Mouse (Mus musculus): ENCODE measurements at regions not wholly inside any gene's neighbourhood (a gene's known extent, or its start where the extent isn't known, plus 50 kb on each side); places are given as distances from the start of the nearest gene placed in this dataset.
"Not testable (repeated sequence)": the region's sequence is repeated elsewhere in the genome, so short reads cannot be mapped to it uniquely, and the experiment has no call there.

- DNase-seq (ENCODE audit: low spot score in 2 of 2): no peak
These were observed 51.3 kb downstream of the Gm21897 start for GRCm38 (mm10) chr16:15368383-15369163.

DNA sequence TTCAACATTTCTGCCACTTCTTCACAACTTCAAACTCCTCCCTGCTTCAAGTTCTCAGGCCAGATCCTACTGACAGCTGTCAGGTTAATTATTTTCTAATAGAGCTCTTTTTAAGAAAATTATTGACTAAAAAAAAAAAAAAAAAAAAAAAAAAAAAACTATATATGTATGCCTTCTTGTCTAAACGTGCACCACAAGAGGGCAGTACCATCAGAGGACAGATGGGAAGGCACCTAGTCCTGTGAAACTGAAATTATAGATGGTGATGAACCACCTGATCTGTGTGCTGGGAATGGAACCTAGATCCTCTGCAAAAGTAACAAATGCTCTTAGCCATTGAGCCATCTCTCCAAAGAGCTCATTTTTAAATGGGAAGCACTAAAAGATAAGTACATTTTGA, 55.6 kb downstream of the Gm21897 start:
- no peak for DNase-seq (ENCODE audit: low spot score in 2 of 2)

- DNase-seq (ENCODE audit: low spot score in 2 of 2): no peak
These were observed 56.7 kb downstream of the Gm21897 start for GRCm38 (mm10) chr16:15373961-15374360.

GRCm38 (mm10) chr16:15385557-15386240, 68.4 kb downstream of the Gm21897 start:
- DNase-seq (ENCODE audit: low spot score in 2 of 2): no peak

GRCm38 (mm10) chr16:15386241-15386574, 69.0 kb downstream of the Gm21897 start:
- DNase-seq (ENCODE audit: low spot score in 2 of 2): peak; percentile 46 to 69

DNA sequence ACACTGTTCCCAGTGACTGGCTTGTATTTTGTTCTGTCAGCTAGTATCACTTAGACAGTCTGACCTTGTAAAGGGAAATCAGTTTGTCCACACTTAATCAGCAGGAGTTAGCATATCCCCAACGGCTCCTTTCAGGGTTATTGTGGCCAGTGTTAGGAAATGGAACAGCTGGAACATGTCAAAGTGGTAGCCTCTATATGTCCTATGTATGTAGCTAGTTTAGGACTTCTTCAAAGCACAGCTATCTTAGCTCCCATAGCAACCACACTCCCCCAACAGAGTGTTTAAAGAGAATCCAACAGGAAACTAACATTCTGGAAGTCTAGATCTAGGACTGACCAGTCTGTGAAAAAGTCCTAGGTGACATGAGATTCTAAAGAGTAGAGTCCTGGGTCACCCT, 72.6 kb downstream of the Gm21897 start:
- DNase-seq (ENCODE audit: low spot score in 2 of 2): no peak

GRCm38 (mm10) chr16:15430352-15430751, 113.1 kb downstream of the Gm21897 start:
- no peak for DNase-seq (ENCODE audit: low spot score in 2 of 2)

- DNase-seq (ENCODE audit: low spot score in 2 of 2): no peak
These were observed 115.4 kb downstream of the Gm21897 start for GRCm38 (mm10) chr16:15432681-15433080.

GRCm38 (mm10) chr16:15462856-15463255, 145.6 kb downstream of the Gm21897 start:
- not testable (repeated sequence) for DNase-seq (ENCODE audit: low spot score in 2 of 2)

DNA sequence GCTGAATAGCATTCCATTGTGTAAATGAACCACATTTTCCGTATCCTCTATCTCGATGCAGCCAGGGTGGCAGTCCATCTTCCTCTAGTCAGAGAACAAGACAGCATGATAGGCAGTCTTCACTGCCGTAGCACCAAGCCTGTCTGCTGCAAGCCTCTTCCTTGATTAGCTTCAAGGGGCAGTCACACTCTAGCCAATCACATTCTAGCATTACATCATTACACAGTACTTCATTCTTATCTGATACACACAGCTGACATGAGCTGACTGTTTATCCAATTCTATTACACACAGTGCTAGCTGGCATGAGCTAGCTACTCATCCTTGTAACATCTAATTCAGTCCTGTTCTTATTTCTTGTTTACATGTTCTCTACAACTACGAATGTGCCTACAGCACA, 156.6 kb downstream of the Gm21897 start:
- no peak for DNase-seq (ENCODE audit: low spot score in 2 of 2)

DNA sequence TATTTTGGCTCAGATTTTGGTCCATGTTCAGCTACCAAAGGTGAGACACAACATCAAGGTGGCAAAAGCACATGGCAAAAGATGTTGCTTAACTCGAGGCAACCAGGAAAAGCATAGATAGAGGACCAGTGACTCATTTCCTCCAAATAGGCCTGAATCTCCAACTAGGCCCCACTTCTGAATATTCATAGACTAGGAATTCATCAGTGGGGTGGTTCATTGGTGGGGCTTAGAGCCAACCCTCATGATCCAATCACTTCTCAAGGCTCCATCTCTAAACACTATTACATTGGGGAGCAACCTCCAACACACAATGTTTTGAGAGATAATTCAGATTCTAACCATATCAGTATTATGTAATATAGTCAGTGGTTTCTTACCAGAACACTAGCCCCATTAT, 161.6 kb downstream of the Gm21897 start:
- DNase-seq (ENCODE audit: low spot score in 2 of 2): no peak

DNA sequence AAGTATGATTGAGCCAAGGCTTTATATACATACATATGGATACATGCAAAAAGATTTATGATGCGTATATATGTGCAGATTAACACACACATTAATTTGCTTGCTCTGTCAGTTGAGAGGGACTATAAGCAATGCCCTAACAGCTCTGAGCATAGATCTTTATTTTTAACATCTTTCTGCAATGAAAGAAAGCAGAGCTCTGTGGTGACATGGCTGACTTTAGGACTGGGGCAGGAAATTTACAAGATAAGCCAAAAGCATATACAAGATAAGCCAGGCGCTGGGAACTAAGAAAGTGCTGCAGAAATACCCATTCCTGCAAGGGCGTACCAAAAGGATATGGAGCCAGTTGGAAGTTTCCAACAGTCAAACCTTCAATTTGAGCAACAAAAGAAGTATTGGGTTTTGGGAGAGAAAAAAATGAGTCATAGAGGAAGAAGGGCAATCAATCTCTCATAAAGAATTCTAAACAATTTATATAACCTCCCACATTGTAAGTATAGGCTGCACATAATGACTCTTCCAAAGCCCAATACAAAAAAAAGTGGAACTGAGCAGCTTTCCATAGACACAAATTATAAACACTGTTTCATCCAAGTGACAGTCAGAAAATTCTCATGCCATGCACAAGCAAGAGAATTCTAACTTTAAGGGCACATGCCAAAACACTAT, 174.2 kb downstream of the Gm21897 start:
- DNase-seq (ENCODE audit: low spot score in 2 of 2): no peak

GRCm38 (mm10) chr16:15493236-15493635, 176.0 kb downstream of the Gm21897 start:
- DNase-seq (ENCODE audit: low spot score in 2 of 2): no peak
